Mouse (Mus musculus) embryonic facial prominence, embryonic 10.5 days (tissue): ENCODE measurements at regions not wholly inside any gene's neighbourhood (a gene's known extent, or its start where the extent isn't known, plus 50 kb on each side); places are given as distances from the start of the nearest gene placed in this dataset.

Experiments
- DNase-seq: peaks from one replicate; pipeline ENCODE4 v3.0.0-alpha.2; 2017; ENCODE audit warnings: low spot score
- H3K27ac ChIP-seq: fragments of 300-500 bp; sonication (generic); replicated peaks from 2 replicates; pipeline ENCODE4 v1.5.1; 2016; ENCODE audit warnings: mild to moderate bottlenecking
- H3K27me3 ChIP-seq: fragments of 300-500 bp; sonication (generic); replicated peaks from 2 replicates; pipeline ENCODE4 v1.6.1; 2016; ENCODE audit warnings: low read depth, mild to moderate bottlenecking; ENCODE audit not compliant: poor library complexity, severe bottlenecking
- H3K36me3 ChIP-seq: fragments of 300-500 bp; sonication (generic); replicated peaks from 2 replicates; pipeline ENCODE4 v1.6.1; 2016; ENCODE audit warnings: mild to moderate bottlenecking, moderate library complexity
- H3K4me1 ChIP-seq: fragments of 300-500 bp; sonication (generic); 2 replicates; pipeline ENCODE4 v1.6.1; 2016
- H3K4me3 ChIP-seq: fragments of 300-500 bp; sonication (generic); 2 replicates; pipeline ENCODE4 v1.5.1; 2016; ENCODE audit warnings: mild to moderate bottlenecking, moderate library complexity
- H3K9me3 ChIP-seq: fragments of 300-500 bp; sonication (generic); 2 replicates; pipeline ENCODE4 v1.6.1; 2016; ENCODE audit warnings: mild to moderate bottlenecking
- WGBS: fragments of 180-500 bp; shearing (Covaris S2); methylation state at CpG from one replicate; pipeline ENCODE4 v1.1.7; 2016; 5-methylcytosine and 5-hydroxymethylcytosine counted together

DNA sequence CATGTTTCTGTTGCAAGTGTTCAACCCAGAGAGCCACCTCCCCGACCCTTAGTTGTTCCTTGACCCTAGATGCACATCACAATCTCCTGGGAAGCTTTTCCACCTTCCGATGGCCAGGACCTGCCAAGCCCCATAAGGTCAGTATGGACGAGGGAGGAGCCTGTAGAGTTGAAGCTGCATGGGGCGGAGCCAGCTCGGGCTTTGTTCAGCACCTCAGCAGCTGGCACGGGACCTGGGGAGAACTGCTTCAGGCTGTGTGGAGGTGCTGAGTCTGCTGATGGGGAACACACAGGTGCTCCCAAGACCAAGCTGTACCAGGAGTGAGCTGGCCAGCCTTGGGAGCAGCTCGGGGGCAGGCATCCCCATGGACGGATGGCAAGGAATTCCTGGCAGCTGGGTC is 267.6 kb downstream of the Sox9 start:
- Histone ChIP-seq H3K36me3 (peaks cover 8% of the 10 kb centered on the region), H3K9me3 (no peaks in the 10 kb centered on the region), H3K27ac (peak overlapping the region; percentile 59), H3K27me3 (peaks cover 8% of the 10 kb centered on the region), H3K4me1 (peaks cover 46% of the 10 kb centered on the region), H3K4me3 (no peak overlapping the region)
- WGBS: 61% methylated on average over 8 of the region's 8 CpGs
- DNase-seq: no peak

GRCm38 (mm10) chr11:113052536-113052935 is 270.5 kb downstream of the Sox9 start:
- Histone ChIP-seq H3K27me3 (no peaks in the 10 kb centered on the region; the same call in none of the 2 replicates), H3K27ac (no peak overlapping the region; the same call in 1 of the 2 replicates), H3K4me3 (no peak overlapping the region), H3K36me3 (peaks cover 7% of the 10 kb centered on the region; the same call in 1 of the 2 replicates), H3K4me1 (peaks cover 37% of the 10 kb centered on the region), H3K9me3 (no peaks in the 10 kb centered on the region)
- no peak for DNase-seq
- WGBS: 95% methylated on average over 11 of the region's 11 CpGs

GRCm38 (mm10) chr11:113056042-113056632 is 274.1 kb downstream of the Sox9 start:
- 68% methylated on average over 12 of the region's 12 CpGs for WGBS
- Histone ChIP-seq H3K9me3 (no peaks in the 10 kb centered on the region), H3K27me3 (peaks cover 7% of the 10 kb centered on the region; the same call in 1 of the 2 replicates), H3K4me3 (no peak overlapping the region), H3K27ac (peak overlapping the region; percentile 83), H3K36me3 (peaks cover 7% of the 10 kb centered on the region; the same call in 1 of the 2 replicates), H3K4me1 (peaks cover 45% of the 10 kb centered on the region)
- DNase-seq: peak; percentile 24

DNA sequence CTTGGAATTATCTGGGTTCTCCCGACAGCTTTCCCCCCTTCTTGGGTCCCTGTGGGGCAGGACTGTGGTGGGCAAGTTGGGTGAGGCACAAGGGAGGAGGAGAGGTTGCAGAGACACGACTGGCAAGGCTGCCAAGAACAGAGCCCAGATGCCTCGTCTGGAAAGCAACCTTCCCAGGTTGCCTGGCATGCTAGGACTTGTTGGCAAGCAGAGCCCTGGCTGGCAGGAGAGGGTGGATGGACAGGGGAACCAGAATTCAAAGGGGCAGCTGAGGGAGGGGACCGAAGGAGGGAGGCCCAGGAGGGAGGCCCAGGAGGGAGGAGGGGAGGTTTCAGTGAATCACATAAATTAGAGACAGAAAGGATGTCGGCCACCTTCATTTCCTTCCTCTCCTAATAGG is 274.8 kb downstream of the Sox9 start:
- WGBS: 15% methylated on average over 5 of the region's 5 CpGs
- Histone ChIP-seq H3K27ac (peak overlapping the region; percentile 83), H3K9me3 (no peaks in the 10 kb centered on the region), H3K27me3 (peaks cover 7% of the 10 kb centered on the region; the same call in 1 of the 2 replicates), H3K4me3 (no peak overlapping the region), H3K4me1 (peaks cover 49% of the 10 kb centered on the region), H3K36me3 (peaks cover 7% of the 10 kb centered on the region; the same call in 1 of the 2 replicates)
- peak; percentile 57 for DNase-seq

DNA sequence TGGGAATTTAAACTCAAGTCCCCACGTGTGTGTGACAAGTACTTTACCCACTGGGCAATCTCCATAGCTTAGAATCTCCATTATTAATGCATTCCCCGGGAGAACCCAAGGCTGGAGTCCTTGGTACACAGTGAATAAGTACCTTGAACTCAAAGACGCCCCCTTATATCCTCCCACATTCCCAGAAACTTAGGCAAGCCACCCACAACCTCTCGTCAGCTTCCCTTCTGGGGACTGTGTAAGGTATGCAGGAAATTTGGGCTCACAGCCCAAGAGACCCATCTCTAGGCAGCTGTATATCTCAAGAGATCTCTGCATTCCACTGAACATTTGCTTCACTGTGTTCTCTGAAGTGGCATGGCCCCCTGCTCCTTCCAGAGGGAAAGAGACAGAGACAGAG is 288.3 kb downstream of the Sox9 start:
- WGBS: 91% methylated on average over 4 of the region's 4 CpGs
- H3K27ac ChIP-seq: no peak overlapping the region

DNA sequence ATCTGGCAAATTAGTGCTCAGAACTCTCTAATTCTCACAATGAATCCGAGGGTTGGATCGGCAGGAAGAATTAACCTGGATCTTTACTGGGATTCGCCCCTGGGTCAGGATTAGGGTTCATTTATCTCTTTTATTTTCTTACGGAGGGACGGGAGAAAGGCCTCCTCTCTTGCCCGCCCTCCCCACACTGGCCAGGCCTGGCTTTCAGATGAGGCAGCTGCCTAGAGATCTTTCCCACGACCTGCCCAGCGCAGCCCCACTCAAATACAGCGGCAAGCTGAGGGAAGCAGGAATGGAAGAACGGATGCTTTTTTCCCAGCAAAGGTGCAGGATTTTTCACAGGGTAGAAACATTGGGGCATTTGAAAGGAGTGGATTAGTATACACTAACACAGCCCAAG is 289.9 kb downstream of the Sox9 start:
- peaks cover 16% of the 10 kb centered on the region for H3K4me1 ChIP-seq
- no peak overlapping the region for H3K27ac ChIP-seq
- 0 out of 2 replicates have a peak, but pooled peaks cover 3% of the 10 kb centered on the region for H3K36me3 ChIP-seq
- 43% methylated on average over 10 of the region's 10 CpGs for WGBS
- peaks cover 5% of the 10 kb centered on the region for H3K9me3 ChIP-seq
- H3K4me3 ChIP-seq: no peak overlapping the region
- DNase-seq: no peak
- no peaks in the 10 kb centered on the region for H3K27me3 ChIP-seq

More for the DNA sequence above, 288.3 kb downstream of the Sox9 start:
- Histone ChIP-seq H3K4me1 (peaks cover 22% of the 10 kb centered on the region), H3K9me3 (peaks cover 3% of the 10 kb centered on the region; the same call in 1 of the 2 replicates), H3K4me3 (no peak overlapping the region), H3K27me3 (peaks cover 10% of the 10 kb centered on the region; the same call in 1 of the 2 replicates), H3K36me3 (no peaks in the 10 kb centered on the region)
- DNase-seq: no peak

DNA sequence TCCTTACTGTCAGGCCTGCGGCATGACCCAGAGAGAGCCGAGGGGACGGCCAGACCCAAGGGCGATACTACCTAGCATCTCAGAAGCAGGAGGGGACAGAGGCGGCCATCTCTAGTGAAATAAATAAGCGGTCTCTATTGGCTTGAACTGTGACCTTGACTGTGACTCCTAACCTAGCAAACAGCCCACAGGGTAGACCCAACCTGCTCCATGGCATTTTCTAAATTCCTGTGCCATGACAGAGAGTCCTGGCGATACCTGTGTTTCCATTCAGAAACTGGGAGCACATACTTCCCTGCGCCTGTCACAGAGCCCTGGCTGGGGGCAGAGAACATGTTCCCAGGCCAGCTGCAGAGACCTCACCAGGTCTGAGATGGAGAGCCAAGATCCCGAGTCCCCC is 292.3 kb downstream of the Sox9 start:
- H3K4me3 ChIP-seq: no peak overlapping the region
- 82% methylated on average over 9 of the region's 9 CpGs for WGBS
- peaks cover 3% of the 10 kb centered on the region; the same call in 1 of the 2 replicates for H3K9me3 ChIP-seq
- no peaks in the 10 kb centered on the region for H3K27me3 ChIP-seq
- H3K36me3 ChIP-seq: 0 out of 2 replicates have a peak, but pooled peaks cover 3% of the 10 kb centered on the region
- no peak for DNase-seq
- no peak overlapping the region for H3K27ac ChIP-seq
- peaks cover 9% of the 10 kb centered on the region; the same call in 1 of the 2 replicates for H3K4me1 ChIP-seq

DNA sequence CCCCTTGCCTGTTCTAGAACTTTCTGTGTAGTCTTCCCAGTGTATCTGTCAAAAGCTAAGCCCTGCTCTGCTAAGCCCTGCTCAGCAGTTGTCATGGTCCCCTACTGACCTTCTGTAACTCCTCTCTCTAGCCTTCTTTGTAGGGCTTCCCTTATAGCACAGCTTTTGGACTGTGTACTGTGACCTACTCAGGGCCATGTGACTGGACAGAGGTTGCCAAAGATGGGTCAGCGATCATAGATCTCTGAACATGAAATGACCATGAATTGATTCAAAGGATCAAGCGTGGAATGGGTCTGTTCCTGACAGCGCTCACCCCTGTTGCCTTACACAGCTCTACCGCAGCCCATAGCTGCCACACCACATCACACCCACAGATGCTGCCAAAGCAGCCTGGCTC is 294.3 kb downstream of the Sox9 start:
- no peaks in the 10 kb centered on the region for H3K27me3 ChIP-seq
- DNase-seq: no peak
- H3K27ac ChIP-seq: no peak overlapping the region
- WGBS: 95% methylated on average over 4 of the region's 4 CpGs
- 0 out of 2 replicates have a peak, but pooled peaks cover 3% of the 10 kb centered on the region for H3K36me3 ChIP-seq
- no peak overlapping the region for H3K4me3 ChIP-seq
- H3K4me1 ChIP-seq: peaks cover 10% of the 10 kb centered on the region
- H3K9me3 ChIP-seq: peaks cover 3% of the 10 kb centered on the region; the same call in 1 of the 2 replicates

DNA sequence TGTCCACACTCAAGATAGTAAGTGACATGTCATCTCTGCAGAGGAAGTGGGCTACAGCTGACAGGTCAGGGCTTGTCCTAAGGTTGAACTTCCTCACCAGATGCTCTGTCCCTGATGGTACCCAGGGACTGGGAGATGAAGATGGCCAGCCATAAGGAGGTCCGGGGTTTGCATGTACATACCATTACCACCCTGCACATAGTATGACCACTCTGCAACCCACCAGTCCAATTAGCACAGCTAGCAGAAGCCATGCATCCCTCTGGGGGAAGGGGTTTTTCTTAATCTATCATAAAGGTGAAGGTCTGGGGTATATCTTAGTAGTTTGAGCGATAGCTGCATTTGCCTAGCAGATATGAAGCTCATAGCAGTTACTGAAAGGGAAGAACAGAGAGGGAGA is 298.3 kb downstream of the Sox9 start:
- Histone ChIP-seq H3K27me3 (no peaks in the 10 kb centered on the region), H3K4me3 (no peak overlapping the region), H3K36me3 (0 out of 2 replicates have a peak, but pooled peaks cover 3% of the 10 kb centered on the region), H3K4me1 (peaks cover 9% of the 10 kb centered on the region), H3K9me3 (peaks cover 3% of the 10 kb centered on the region; the same call in 1 of the 2 replicates), H3K27ac (no peak overlapping the region)
- 99% methylated on average over 2 of the region's 2 CpGs for WGBS
- no peak for DNase-seq

DNA sequence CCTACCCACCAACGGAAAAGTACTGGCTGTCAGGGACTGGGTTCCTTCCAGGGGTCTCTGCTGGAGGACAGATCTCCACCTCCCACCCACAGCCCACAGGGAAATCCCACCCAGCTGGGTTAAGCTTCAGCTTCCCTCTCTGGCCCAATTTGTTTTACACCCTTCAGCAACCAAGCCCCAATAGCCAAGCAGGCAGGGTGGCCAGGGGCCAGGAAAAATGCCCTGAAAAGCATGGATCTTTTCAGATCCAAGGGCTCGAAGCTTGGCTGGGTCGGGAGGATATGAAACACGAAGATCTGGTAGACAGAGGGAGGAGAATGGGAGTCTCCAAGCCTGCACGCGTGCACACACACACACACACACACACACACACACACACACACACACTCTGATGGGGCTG is 302.4 kb downstream of the Sox9 start:
- Histone ChIP-seq H3K27me3 (no peaks in the 10 kb centered on the region), H3K4me1 (peaks cover 18% of the 10 kb centered on the region), H3K9me3 (no peaks in the 10 kb centered on the region), H3K27ac (no peak overlapping the region), H3K4me3 (no peak overlapping the region), H3K36me3 (no peaks in the 10 kb centered on the region)
- no peak for DNase-seq
- 89% methylated on average over 6 of the region's 6 CpGs for WGBS

- WGBS: 86% methylated on average over 9 of the region's 9 CpGs
- no peaks in the 10 kb centered on the region for H3K27me3 ChIP-seq
These were observed 303.5 kb downstream of the Sox9 start for GRCm38 (mm10) chr11:113085556-113085955.

DNA sequence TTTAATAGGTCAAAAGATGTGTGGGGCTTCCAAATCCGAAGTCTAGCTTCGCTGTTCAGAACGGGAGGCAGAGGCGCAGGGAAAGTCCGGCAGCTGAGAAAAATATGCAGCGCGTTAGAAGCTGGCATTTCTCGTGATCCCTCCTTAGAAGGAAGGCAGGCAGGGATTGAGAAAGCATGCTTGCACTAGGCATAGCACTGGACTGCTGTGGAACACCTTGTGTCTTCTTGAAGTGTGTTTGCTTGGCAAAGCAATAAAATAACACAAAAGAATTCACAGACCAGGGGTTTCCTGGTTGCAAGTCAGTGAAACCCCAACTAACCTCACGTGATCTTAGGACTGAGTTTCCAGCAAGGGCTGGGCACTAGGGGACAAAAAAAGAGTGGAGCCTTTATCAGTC is 305.1 kb downstream of the Sox9 start:
- H3K27ac ChIP-seq: peak overlapping the region; percentile 40; the same call in 1 of the 2 replicates
- H3K4me1 ChIP-seq: peaks cover 19% of the 10 kb centered on the region
- no peaks in the 10 kb centered on the region for H3K27me3 ChIP-seq
- DNase-seq: no peak
- H3K36me3 ChIP-seq: no peaks in the 10 kb centered on the region
- H3K9me3 ChIP-seq: no peaks in the 10 kb centered on the region
- no peak overlapping the region for H3K4me3 ChIP-seq
- WGBS: 66% methylated on average over 9 of the region's 9 CpGs

More at GRCm38 (mm10) chr11:113085556-113085955, 303.5 kb downstream of the Sox9 start:
- no peak for DNase-seq
- H3K36me3 ChIP-seq: no peaks in the 10 kb centered on the region
- peaks cover 18% of the 10 kb centered on the region for H3K4me1 ChIP-seq
- H3K27ac ChIP-seq: no peak overlapping the region
- H3K9me3 ChIP-seq: no peaks in the 10 kb centered on the region
- no peak overlapping the region for H3K4me3 ChIP-seq
